Mouse (Mus musculus) lung, adult 2 months (tissue): ENCODE data around the gene Lmod3.

Source experiments
- CTCF ChIP-seq: fragments of 200-500 bp; IDR thresholded peaks from 2 replicates; pipeline ENCODE4 v1.5.1; 2011; ENCODE audit warnings: mild to moderate bottlenecking, low read length, control low read depth; ENCODE audit not compliant: insufficient read depth
- POLR2A ChIP-seq: fragments of 200-500 bp; IDR thresholded peaks from 2 replicates; pipeline ENCODE4 v1.6.1; 2011; ENCODE audit warnings: low read depth, mild to moderate bottlenecking, control low read depth, low read length, borderline replicate concordance; ENCODE audit errors: extremely low read depth

- TF ChIP-seq POLR2A (no peak), CTCF (no peak)
Measured at GRCm38 (mm10) chr6:97209751-97210150, 42.8 kb downstream of the Lmod3 start.
